18 mouse cellular contexts compared by ENCODE assay signal in the genomic region with DNA sequence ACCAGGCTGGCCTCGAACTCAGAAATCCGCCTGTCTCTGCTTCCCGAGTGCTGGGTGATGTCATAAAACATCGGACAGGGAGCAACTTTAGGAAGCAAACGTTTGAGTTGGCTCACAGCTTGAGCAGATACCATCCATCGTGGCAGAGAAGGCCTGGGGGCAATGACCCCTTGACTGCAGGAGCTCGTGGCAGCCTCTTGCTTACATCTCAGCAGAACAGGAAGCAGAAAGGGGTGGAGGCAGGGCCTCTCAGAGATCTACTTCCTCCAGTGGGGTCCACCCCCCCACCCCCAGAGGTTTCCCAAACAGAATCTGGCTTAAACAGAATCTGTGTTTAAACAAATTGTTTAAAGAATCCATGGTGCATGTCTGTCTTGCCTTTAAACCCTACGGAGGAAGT. TPM values are rescaled to one million over a fixed set of nuclear protein-coding genes. Genes with fewer than 3 reads are reported as not detected.
DNase-seq lines count a peak whose midpoint lies in the region; ATAC-seq lines count a peak whose summit lies in the region.
"Had no signal": no experiment of that assay in that cellular context is flagged by ENCODE, and none has a peak within 500 bp of the region (broad histone marks: within the 10 kb centered on the region; RNA-seq: fewer than 3 reads in every experiment).

No protein-coding gene starts in this region.

- peak overlapping the region; percentile 73 for H3K27ac ChIP-seq in kidney, embryonic 16.5 days (ENCODE audit: low read length)
- H3K27ac ChIP-seq in neural tube, embryonic 13.5 days (replicated peaks): peak overlapping the region; percentile 61
- H3K27ac ChIP-seq: forebrain, embryonic 13.5 days; limb, embryonic 15.5 days; lung, embryonic 15.5 days had no signal

- no peak overlapping the region for H3K9ac ChIP-seq in kidney, embryonic 16.5 days (replicated peaks; ENCODE audit: low read length)
- no peak overlapping the region for H3K9ac ChIP-seq in neural tube, embryonic 13.5 days
- H3K9ac ChIP-seq: forebrain, embryonic 13.5 days; limb, embryonic 15.5 days; lung, embryonic 15.5 days had no signal

- no peaks in the 10 kb centered on the region for H3K9me3 ChIP-seq in kidney, embryonic 16.5 days (ENCODE audit: low read length)
- H3K9me3 ChIP-seq in neural tube, embryonic 13.5 days: no peaks in the 10 kb centered on the region
- H3K9me3 ChIP-seq: forebrain, embryonic 13.5 days; limb, embryonic 15.5 days; lung, embryonic 15.5 days; megakaryocyte, embryonic 14.5 days had no signal

- H3K27me3 ChIP-seq in kidney, embryonic 16.5 days (ENCODE audit: insufficient read depth, low read length): no peaks in the 10 kb centered on the region
- no peaks in the 10 kb centered on the region for H3K27me3 ChIP-seq in neural tube, embryonic 13.5 days
- H3K27me3 ChIP-seq: limb, embryonic 15.5 days; lung, embryonic 15.5 days; megakaryocyte, embryonic 14.5 days had no signal

- DNase-seq in heart, adult 11 months: peak; percentile 76
- DNase-seq in heart, postnatal 25 days (ENCODE audit: low spot score): no peak
- DNase-seq in kidney, postnatal 4 days: no peak
- DNase-seq in neural tube, embryonic 10.5 days (ENCODE audit: extremely low spot score, low spot score): no peak
- peak; percentile 56 for DNase-seq in yolk sac, embryonic 10.5 days (ENCODE audit: low spot score)
- DNase-seq in ovary, postnatal 10 days (ENCODE audit: low spot score): no peak
- DNase-seq: adrenal gland, adult 2 months; cerebellum, adult 9-11 months; gastrocnemius, postnatal 36 days; kidney, postnatal 36 days; thymus, adult 18-20 months had no signal

- peaks cover 20% of the 10 kb centered on the region for H3K4me1 ChIP-seq in kidney, embryonic 16.5 days (ENCODE audit: insufficient read depth, low read length)
- H3K4me1 ChIP-seq in neural tube, embryonic 13.5 days (replicated peaks): peaks cover 17% of the 10 kb centered on the region
- H3K4me1 ChIP-seq: megakaryocyte, embryonic 14.5 days had no signal

- no peak overlapping the region for H3K4me3 ChIP-seq in kidney, embryonic 16.5 days (ENCODE audit: low read length)
- H3K4me3 ChIP-seq in neural tube, embryonic 13.5 days: no peak overlapping the region
- H3K4me3 ChIP-seq: forebrain, embryonic 13.5 days; limb, embryonic 15.5 days; lung, embryonic 15.5 days; megakaryocyte, embryonic 14.5 days had no signal

- H3K36me3 ChIP-seq in kidney, embryonic 16.5 days (ENCODE audit: insufficient read depth, low read length): no peaks in the 10 kb centered on the region
- no peaks in the 10 kb centered on the region for H3K36me3 ChIP-seq in neural tube, embryonic 13.5 days
- H3K36me3 ChIP-seq: limb, embryonic 15.5 days; lung, embryonic 15.5 days had no signal

- WGBS in kidney, embryonic 16.5 days: 60% methylated on average over 8 of the region's 8 CpGs
- 68% methylated on average over 8 of the region's 8 CpGs for WGBS in neural tube, embryonic 13.5 days

- H3K4me2 ChIP-seq in kidney, embryonic 16.5 days (replicated peaks; ENCODE audit: low read depth, low read length): no peak overlapping the region
- H3K4me2 ChIP-seq in neural tube, embryonic 13.5 days: no peak overlapping the region
- H3K4me2 ChIP-seq: forebrain, embryonic 13.5 days; limb, embryonic 15.5 days; lung, embryonic 15.5 days had no signal

- ATAC-seq in kidney, embryonic 16.5 days (ENCODE audit: low FRiP score, low TSS enrichment): no peak
- no peak for ATAC-seq in neural tube, embryonic 13.5 days (ENCODE audit: low read depth)
- ATAC-seq: forebrain, embryonic 13.5 days had no signal

- intact Hi-C loops in heart, postnatal 25 days (cut with DNase I): no loop called here

RNA-seq across cellular contexts. Expression of a gene that starts 20.6 kb away (rescaled TPM):
- under 1 TPM; 0.16 to 0.59 TPM for total RNA-seq in heart, postnatal 25 days (2021)
- polyA plus RNA-seq in kidney, embryonic 16.5 days (2015; fragmentation: Nextera tagmentation; extraction: Ambion mirVana): 5.4 and 6.0 TPM in 2 replicates
- 10.8 and 13.8 TPM in 2 replicates for polyA plus RNA-seq in neural tube, embryonic 13.5 days (2015; fragmentation: Nextera tagmentation; extraction: Ambion mirVana)
- total RNA-seq: monocyte, adult 5-6 weeks had no signal

Comparison
In these comparisons a context has a peak if more than half of its experiments do, and no peak if none do; other contexts are left out.
1. DNase-seq: peak in heart, adult 11 months (single experiment) and yolk sac, embryonic 10.5 days (single experiment); none in heart, postnatal 25 days (single experiment), kidney, postnatal 4 days (0 of 2), neural tube, embryonic 10.5 days (single experiment) and ovary, postnatal 10 days (single experiment).